ENCODE assay signal across 15 mouse cellular contexts in the genomic region with DNA sequence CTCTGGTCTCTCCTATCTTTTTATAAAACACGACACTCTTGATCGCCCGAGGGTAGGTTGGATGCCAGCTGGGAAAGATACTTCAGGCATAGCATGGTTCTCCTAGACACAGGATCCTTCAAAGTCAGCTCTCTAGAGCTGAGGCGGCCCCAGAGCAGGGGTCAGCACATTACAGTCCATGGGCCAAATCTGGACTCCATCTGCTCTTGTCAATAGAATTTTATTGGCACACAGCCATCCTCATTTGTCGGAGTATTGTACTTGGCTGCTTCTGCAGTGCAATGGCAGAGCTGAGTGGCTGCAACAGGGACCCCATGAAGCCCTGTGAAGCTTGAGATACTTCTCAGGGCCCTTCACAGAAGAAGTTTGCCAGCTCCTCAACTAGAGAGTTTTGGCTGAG. TPM values are rescaled to one million over a fixed set of nuclear protein-coding genes. Genes with fewer than 3 reads are reported as not detected.
DNase-seq lines count a peak whose midpoint lies in the region; ATAC-seq and TF ChIP-seq lines count a peak whose summit lies in the region.
"Had no signal": no experiment of that assay in that cellular context is flagged by ENCODE, and none has a peak within 500 bp of the region (broad histone marks: within the 10 kb centered on the region; RNA-seq: fewer than 3 reads in every experiment).

No protein-coding gene starts in this region.

- TF ChIP-seq POLR2A in myocyte (IDR thresholded peaks at IDR 0.05; ENCODE audit: insufficient read length, low read depth), result no peak

- TF ChIP-seq CTCF in kidney, postnatal 0 days (IDR thresholded peaks at IDR 0.05; ENCODE audit: low read depth), result no peak

- DNase-seq in kidney, postnatal 0 days (ENCODE audit: low spot score), result no peak
- DNase-seq in kidney, postnatal 36 days, result no peak
- DNase-seq in right cerebral cortex, postnatal 10 days (ENCODE audit: low spot score in 2 of 2), result no peak
- DNase-seq: cerebellum, adult 18-20 months; heart, adult 2 months had no signal

- H3K4me1 ChIP-seq in forebrain, embryonic 12.5 days, result peaks cover 29% of the 10 kb centered on the region
- H3K4me1 ChIP-seq in forebrain, embryonic 15.5 days, result peaks cover 13% of the 10 kb centered on the region
- H3K4me1 ChIP-seq in kidney, postnatal 0 days (replicated peaks; ENCODE audit: insufficient read depth, low read length), result peaks cover 11% of the 10 kb centered on the region; the same call in 1 of the 2 replicates
- H3K4me1 ChIP-seq in midbrain, embryonic 13.5 days (replicated peaks), result peaks cover 27% of the 10 kb centered on the region
- peaks cover 15% of the 10 kb centered on the region for H3K4me1 ChIP-seq in midbrain, embryonic 16.5 days (ENCODE audit: control insufficient read depth, insufficient read depth, low read length)

- peak overlapping the region; percentile 80; the same call in 1 of the 2 replicates for H3K27ac ChIP-seq in forebrain, embryonic 12.5 days
- no peak overlapping the region for H3K27ac ChIP-seq in forebrain, embryonic 15.5 days (replicated peaks)
- H3K27ac ChIP-seq in kidney, postnatal 0 days, result 0 out of 2 replicates have a peak overlapping the region, but pooled peaks have one; percentile 5
- H3K27ac ChIP-seq in midbrain, embryonic 13.5 days, result 0 out of 2 replicates have a peak overlapping the region, but pooled peaks have one; percentile 27
- no peak overlapping the region for H3K27ac ChIP-seq in midbrain, embryonic 16.5 days (ENCODE audit: low read length)
- H3K27ac ChIP-seq: heart, adult 2 months; layer of hippocampus, adult 2 months; left cerebral cortex, adult 2 months had no signal

- no peak overlapping the region for H3K4me3 ChIP-seq in forebrain, embryonic 12.5 days (replicated peaks)
- no peak overlapping the region for H3K4me3 ChIP-seq in forebrain, embryonic 15.5 days
- no peak overlapping the region for H3K4me3 ChIP-seq in kidney, postnatal 0 days (replicated peaks; ENCODE audit: low read depth, low read length)
- H3K4me3 ChIP-seq in midbrain, embryonic 13.5 days (replicated peaks), result no peak overlapping the region
- H3K4me3 ChIP-seq in midbrain, embryonic 16.5 days (ENCODE audit: low read depth, low read length), result no peak overlapping the region
- H3K4me3 ChIP-seq in myocyte, result no peak overlapping the region
- H3K4me3 ChIP-seq: heart, adult 2 months; layer of hippocampus, adult 2 months; left cerebral cortex, adult 2 months; stomach, embryonic 15.5 days had no signal

- H3K4me2 ChIP-seq in forebrain, embryonic 12.5 days, result no peak overlapping the region
- no peak overlapping the region for H3K4me2 ChIP-seq in forebrain, embryonic 15.5 days (replicated peaks)
- no peak overlapping the region for H3K4me2 ChIP-seq in kidney, postnatal 0 days (ENCODE audit: low read length)
- no peak overlapping the region for H3K4me2 ChIP-seq in midbrain, embryonic 13.5 days (replicated peaks)
- H3K4me2 ChIP-seq in midbrain, embryonic 16.5 days (ENCODE audit: low read length), result no peak overlapping the region
- no peak overlapping the region for H3K4me2 ChIP-seq in myocyte (ENCODE audit: low read depth)
- H3K4me2 ChIP-seq: liver, embryonic 11.5 days; stomach, embryonic 15.5 days had no signal

- no peak overlapping the region for H3K9ac ChIP-seq in forebrain, embryonic 12.5 days
- no peak overlapping the region for H3K9ac ChIP-seq in forebrain, embryonic 15.5 days (replicated peaks)
- no peak overlapping the region for H3K9ac ChIP-seq in kidney, postnatal 0 days (ENCODE audit: low read depth, low read length)
- no peak overlapping the region for H3K9ac ChIP-seq in midbrain, embryonic 13.5 days (replicated peaks)
- no peak overlapping the region for H3K9ac ChIP-seq in midbrain, embryonic 16.5 days (ENCODE audit: low read depth, low read length)
- H3K9ac ChIP-seq: stomach, embryonic 15.5 days had no signal

- H3K27me3 ChIP-seq in forebrain, embryonic 12.5 days, result no peaks in the 10 kb centered on the region
- H3K27me3 ChIP-seq in forebrain, embryonic 15.5 days, result no peaks in the 10 kb centered on the region
- no peaks in the 10 kb centered on the region for H3K27me3 ChIP-seq in kidney, postnatal 0 days (ENCODE audit: insufficient read depth, low read length)
- no peaks in the 10 kb centered on the region for H3K27me3 ChIP-seq in midbrain, embryonic 13.5 days
- no peaks in the 10 kb centered on the region for H3K27me3 ChIP-seq in midbrain, embryonic 16.5 days (ENCODE audit: control insufficient read depth, insufficient read depth, low read depth, low read length)
- no peaks in the 10 kb centered on the region for H3K27me3 ChIP-seq in myocyte (ENCODE audit: control insufficient read depth, insufficient read depth, insufficient read length)
- H3K27me3 ChIP-seq: stomach, embryonic 15.5 days had no signal

- peaks cover 11% of the 10 kb centered on the region for H3K9me3 ChIP-seq in forebrain, embryonic 12.5 days
- no peaks in the 10 kb centered on the region for H3K9me3 ChIP-seq in forebrain, embryonic 15.5 days
- no peaks in the 10 kb centered on the region for H3K9me3 ChIP-seq in kidney, postnatal 0 days (replicated peaks; ENCODE audit: low read length)
- H3K9me3 ChIP-seq in midbrain, embryonic 13.5 days, result 0 out of 2 replicates have a peak, but pooled peaks cover 9% of the 10 kb centered on the region
- no peaks in the 10 kb centered on the region; the same call in 1 of the 2 replicates for H3K9me3 ChIP-seq in midbrain, embryonic 16.5 days (replicated peaks; ENCODE audit: control insufficient read depth, low read length, poor library complexity, severe bottlenecking)
- H3K9me3 ChIP-seq: stomach, embryonic 15.5 days had no signal

- WGBS in forebrain, embryonic 12.5 days, result 66% methylated on average over 5 of the region's 5 CpGs
- WGBS in forebrain, embryonic 15.5 days, result 42% methylated on average over 5 of the region's 5 CpGs
- WGBS in kidney, postnatal 0 days, result 61% methylated on average over 5 of the region's 5 CpGs
- 65% methylated on average over 5 of the region's 5 CpGs for WGBS in midbrain, embryonic 13.5 days
- 60% methylated on average over 5 of the region's 5 CpGs for WGBS in midbrain, embryonic 16.5 days

- no peak overlapping the region for H3ac ChIP-seq in myocyte (ENCODE audit: control insufficient read depth, insufficient read length)

- ATAC-seq in forebrain, embryonic 12.5 days (ENCODE audit: low FRiP score), result no peak
- no peak; the same call in 1 of the 2 replicates for ATAC-seq in forebrain, embryonic 15.5 days (replicated peaks)
- no peak for ATAC-seq in kidney, postnatal 0 days (replicated peaks; ENCODE audit: low FRiP score, low read depth)
- ATAC-seq in midbrain, embryonic 13.5 days, result no peak; the same call in 1 of the 2 replicates
- ATAC-seq in midbrain, embryonic 16.5 days, result no peak
- ATAC-seq: inflammation-experienced regulatory T-cells, adult 6 months had no signal

- H3K79me2 ChIP-seq in myocyte (ENCODE audit: control insufficient read depth, insufficient read depth), result no peaks in the 10 kb centered on the region

- H3K36me3 ChIP-seq in forebrain, embryonic 12.5 days (replicated peaks), result no peaks in the 10 kb centered on the region
- H3K36me3 ChIP-seq in forebrain, embryonic 15.5 days, result no peaks in the 10 kb centered on the region
- no peaks in the 10 kb centered on the region for H3K36me3 ChIP-seq in kidney, postnatal 0 days (ENCODE audit: insufficient read depth, low read length)
- no peaks in the 10 kb centered on the region for H3K36me3 ChIP-seq in midbrain, embryonic 13.5 days
- H3K36me3 ChIP-seq in midbrain, embryonic 16.5 days (ENCODE audit: control insufficient read depth, insufficient read depth, low read length), result no peaks in the 10 kb centered on the region
- H3K36me3 ChIP-seq in myocyte (ENCODE audit: control insufficient read depth, insufficient read depth), result no peaks in the 10 kb centered on the region
- H3K36me3 ChIP-seq: stomach, embryonic 15.5 days had no signal

TF ChIP-seq in myocyte, 11 proteins besides CTCF, POLR2A, EP300 and RAD21:
- TF ChIP-seq MYOD1 (IDR thresholded peaks at IDR 0.05; ENCODE audit: control insufficient read depth in 1 of 3, insufficient read length in 2 of 3, low read depth in 2 of 3) (peak in 2 of 3 experiments; percentile 44 to 64), POLR2AphosphoS2 (IDR thresholded peaks at IDR 0.05; ENCODE audit: insufficient read length, low read depth) (no peak)

RNA-seq across cellular contexts. Expression of a gene that starts 9.1 kb away (rescaled TPM):
- 427 and 524 TPM in 2 replicates for polyA plus RNA-seq in forebrain, embryonic 12.5 days (2016; fragmentation: Nextera tagmentation; extraction: Ambion mirVana)
- 336 and 343 TPM in 2 replicates for polyA plus RNA-seq in forebrain, embryonic 15.5 days (2015; fragmentation: Nextera tagmentation; extraction: Ambion mirVana)
- 116 and 123 TPM in 2 replicates for polyA plus RNA-seq in kidney, postnatal 0 days (2015; fragmentation: Nextera tagmentation; extraction: Ambion mirVana)
- polyA plus RNA-seq in midbrain, embryonic 13.5 days (2015; fragmentation: Nextera tagmentation; extraction: Ambion mirVana), result 294 and 385 TPM in 2 replicates
- 244 and 262 TPM in 2 replicates for polyA plus RNA-seq in midbrain, embryonic 16.5 days (2015; fragmentation: Nextera tagmentation; extraction: Ambion mirVana)
- 83.7 TPM for polyA plus RNA-seq in myocyte (2012; fragmentation: generic; extraction: Trizol)
- polyA plus RNA-seq: inflammation-experienced regulatory T-cells, adult 6 months had no signal

RNA-seq across cellular contexts. Expression of a gene that starts 59.5 kb away (rescaled TPM):
- polyA plus RNA-seq in forebrain, embryonic 12.5 days (2016; fragmentation: Nextera tagmentation; extraction: Ambion mirVana), result 55.5 and 60.0 TPM in 2 replicates
- polyA plus RNA-seq in forebrain, embryonic 15.5 days (2015; fragmentation: Nextera tagmentation; extraction: Ambion mirVana), result 22.0 and 24.4 TPM in 2 replicates
- 87.7 and 95.0 TPM in 2 replicates for polyA plus RNA-seq in kidney, postnatal 0 days (2015; fragmentation: Nextera tagmentation; extraction: Ambion mirVana)
- 28.7 and 31.8 TPM in 2 replicates for polyA plus RNA-seq in midbrain, embryonic 13.5 days (2015; fragmentation: Nextera tagmentation; extraction: Ambion mirVana)
- polyA plus RNA-seq in midbrain, embryonic 16.5 days (2015; fragmentation: Nextera tagmentation; extraction: Ambion mirVana), result 42.6 and 42.8 TPM in 2 replicates
- polyA plus RNA-seq in myocyte (2012; fragmentation: generic; extraction: Trizol), result 691 TPM

Comparison
In these comparisons a context has a peak if more than half of its experiments do, and no peak if none do; other contexts are left out.
1. H3K27ac ChIP-seq: peak in forebrain, embryonic 12.5 days (single experiment), kidney, postnatal 0 days (single experiment) and midbrain, embryonic 13.5 days (single experiment); none in forebrain, embryonic 15.5 days (single experiment) and midbrain, embryonic 16.5 days (single experiment).